Mouse (Mus musculus): Measurements from ENCODE around the gene Spindoc.

DNA sequence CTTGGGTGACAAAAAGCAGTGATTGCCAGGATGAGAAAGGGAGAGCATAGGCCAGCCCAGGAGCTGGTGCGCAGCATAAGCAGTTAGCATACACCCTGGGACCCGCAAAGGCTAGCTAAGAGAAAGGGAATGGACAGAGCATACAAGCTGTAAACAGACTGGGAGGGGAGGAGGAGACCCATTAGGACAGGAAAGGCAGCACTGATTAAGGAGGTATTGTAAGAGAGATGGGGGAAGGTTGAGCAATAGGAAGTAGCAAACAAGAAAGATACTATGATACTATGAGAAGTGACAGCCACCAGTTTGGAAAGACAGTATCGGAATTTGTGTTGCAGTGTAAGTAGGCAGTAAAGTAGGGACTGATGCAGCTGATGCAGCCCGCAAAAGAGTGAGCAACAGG, 42.9 kb downstream of the Spindoc start:
- TF ChIP-seq GATA1 (IDR thresholded peaks at IDR 0.05; ENCODE audit: low read length) = no peak
- no peak for TF ChIP-seq TAL1 (IDR thresholded peaks at IDR 0.05; ENCODE audit: low read length)
